Mouse (Mus musculus) heart, postnatal 0 days (tissue): ENCODE data around the gene Tmem132b. TPM values are rescaled to one million over a fixed set of nuclear protein-coding genes. Genes with fewer than 3 reads are reported as not detected.

ENCODE experiments used
- ATAC-seq: fragments of 200-750 bp; cut with Nextera tagmentation; 2 replicates; pipeline ENCODE4 v1.8.0; 2017; ENCODE audit warnings: low read depth, moderate number of reproducible peaks, moderate library complexity; ENCODE audit not compliant: insufficient read depth
- DNase-seq: peaks from one replicate; pipeline ENCODE4 v3.0.0-alpha.2; 2016; ENCODE audit warnings: low spot score
- H3K27ac ChIP-seq: fragments of 300-500 bp; sonication (generic); 2 replicates; pipeline ENCODE4 v1.5.1; 2014; ENCODE audit warnings: low read depth, mild to moderate bottlenecking
- H3K27me3 ChIP-seq: fragments of 300-500 bp; sonication (generic); 2 replicates; pipeline ENCODE4 v1.6.1; 2014; ENCODE audit warnings: low read length, mixed read lengths; ENCODE audit not compliant: control insufficient read depth, insufficient read depth
- H3K36me3 ChIP-seq: fragments of 300-500 bp; sonication (generic); replicated peaks from 2 replicates; pipeline ENCODE4 v1.6.1; 2014; ENCODE audit warnings: low read length, mixed read lengths; ENCODE audit not compliant: control insufficient read depth, insufficient read depth
- H3K4me1 ChIP-seq: fragments of 300-500 bp; sonication (generic); 2 replicates; pipeline ENCODE4 v1.6.1; 2014; ENCODE audit warnings: antibody characterized with exemption; ENCODE audit not compliant: control insufficient read depth, insufficient read depth
- H3K4me2 ChIP-seq: fragments of 300-500 bp; sonication (generic); 2 replicates; pipeline ENCODE4 v1.6.1; 2014; ENCODE audit warnings: low read depth, mild to moderate bottlenecking, low read length, moderate library complexity
- H3K4me3 ChIP-seq: fragments of 300-500 bp; sonication (generic); 2 replicates; pipeline ENCODE4 v1.5.1; 2014; ENCODE audit warnings: low read depth, low read length
- H3K9ac ChIP-seq: fragments of 300-500 bp; sonication (generic); replicated peaks from 2 replicates; pipeline ENCODE4 v1.6.1; 2014; ENCODE audit warnings: low read depth, low read length, mixed read lengths
- H3K9me3 ChIP-seq: fragments of 300-500 bp; sonication (generic); replicated peaks from 2 replicates; pipeline ENCODE4 v1.6.1; 2016; ENCODE audit warnings: low read length; ENCODE audit not compliant: control insufficient read depth
- CTCF ChIP-seq: IDR thresholded peaks from 2 replicates; pipeline ENCODE4 v1.5.1; 2016; ENCODE audit warnings: antibody characterized with exemption, control low read depth, low read depth
- EP300 ChIP-seq: IDR thresholded peaks from 2 replicates; pipeline ENCODE4 v1.6.1; 2016; ENCODE audit warnings: antibody characterized with exemption, low read depth
- WGBS: fragments of 180-500 bp; shearing (Covaris S2); extraction: QIAGEN DNeasy Blood & Tissue Kit; methylation state at CpG from one replicate; pipeline ENCODE4 v1.1.7; 2014; 5-methylcytosine and 5-hydroxymethylcytosine counted together
- polyA plus RNA-seq: library from polyadenylated mRNA; unstranded; fragments of >200 nt; fragmentation: Nextera tagmentation; extraction: Ambion mirVana; gene quantifications from 2 replicates; pipeline ENCODE4 v1.2.1, GENCODE M21; 2015
- total RNA-seq: library from RNA; depleted of rRNA; stranded (reverse); fragments of >200 nt; gene quantifications from 2 replicates; pipeline ENCODE4 v1.2.3, GENCODE M21; 2014; ENCODE audit warnings: low replicate concordance

The Tmem132b gene
- total and polyA plus RNA-seq, 2 experiments from 2014 or later: 0.04 TPM; not detected in 1

- Histone ChIP-seq H3K27me3 (no peaks in the 10 kb centered on the region), H3K4me2 (no peak overlapping the region), H3K4me1 (no peaks in the 10 kb centered on the region), H3K9ac (no peak overlapping the region), H3K36me3 (no peaks in the 10 kb centered on the region), H3K9me3 (no peaks in the 10 kb centered on the region; the same call in 1 of the 2 replicates), H3K27ac (no peak overlapping the region), H3K4me3 (no peak overlapping the region)
- 72% methylated on average over 12 of the region's 12 CpGs for WGBS
- TF ChIP-seq EP300 (no peak), CTCF (no peak)
- DNase-seq (no peak), ATAC-seq (no peak)
Measured at GRCm38 (mm10) chr5:125607146-125607545, 75.6 kb downstream of the Tmem132b start.

- Histone ChIP-seq H3K27me3 (no peaks in the 10 kb centered on the region), H3K36me3 (no peaks in the 10 kb centered on the region), H3K9ac (no peak overlapping the region), H3K4me1 (no peaks in the 10 kb centered on the region), H3K9me3 (no peaks in the 10 kb centered on the region; the same call in 1 of the 2 replicates), H3K27ac (no peak overlapping the region), H3K4me3 (no peak overlapping the region), H3K4me2 (no peak overlapping the region)
- ATAC-seq (no peak), DNase-seq (no peak)
- TF ChIP-seq CTCF (no peak), EP300 (no peak)
- 59% methylated on average over 1 of the region's 1 CpGs for WGBS
Measured at GRCm38 (mm10) chr5:125609968-125610367, 78.4 kb downstream of the Tmem132b start.

- TF ChIP-seq CTCF (no peak), EP300 (no peak)
- WGBS: 84% methylated on average over 7 of the region's 7 CpGs
- Histone ChIP-seq H3K27me3 (no peaks in the 10 kb centered on the region), H3K4me1 (no peaks in the 10 kb centered on the region), H3K27ac (no peak overlapping the region), H3K4me2 (no peak overlapping the region), H3K9me3 (peaks cover 17% of the 10 kb centered on the region), H3K9ac (no peak overlapping the region), H3K36me3 (no peaks in the 10 kb centered on the region), H3K4me3 (no peak overlapping the region)
- DNase-seq: no peak
- no peak for ATAC-seq
Measured at GRCm38 (mm10) chr5:125612460-125612859, 80.9 kb downstream of the Tmem132b start.

DNA sequence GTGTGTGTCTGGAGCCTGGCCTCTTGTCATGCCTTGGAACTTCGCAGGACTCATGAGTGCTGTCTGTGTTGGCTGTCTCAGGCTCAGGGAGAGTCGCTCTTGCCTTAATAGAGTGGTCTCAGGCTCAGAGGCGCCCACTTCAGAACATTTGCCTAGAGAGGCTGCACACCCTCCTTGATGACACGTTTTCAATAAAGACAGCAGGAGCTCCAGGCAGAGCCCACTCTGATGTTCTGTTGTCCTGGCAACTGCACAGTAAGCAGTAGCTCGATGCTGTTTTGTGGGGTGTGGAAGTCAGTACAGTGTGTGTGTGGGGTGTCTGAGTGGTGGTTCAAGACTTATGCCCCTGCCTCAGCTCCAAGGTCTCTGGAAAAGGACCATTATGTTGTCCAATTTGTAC, 81.6 kb downstream of the Tmem132b start:
- 60% methylated on average over 5 of the region's 5 CpGs for WGBS
- Histone ChIP-seq H3K9ac (no peak overlapping the region), H3K9me3 (peaks cover 24% of the 10 kb centered on the region), H3K27me3 (no peaks in the 10 kb centered on the region), H3K4me2 (no peak overlapping the region), H3K27ac (no peak overlapping the region), H3K4me3 (no peak overlapping the region), H3K4me1 (no peaks in the 10 kb centered on the region), H3K36me3 (no peaks in the 10 kb centered on the region)
- TF ChIP-seq CTCF (no peak), EP300 (no peak)
- no peak for DNase-seq
- ATAC-seq: no peak

- Histone ChIP-seq H3K27me3 (no peaks in the 10 kb centered on the region), H3K4me3 (no peak overlapping the region), H3K4me2 (no peak overlapping the region), H3K27ac (no peak overlapping the region), H3K9me3 (peaks cover 24% of the 10 kb centered on the region), H3K36me3 (no peaks in the 10 kb centered on the region), H3K4me1 (no peaks in the 10 kb centered on the region), H3K9ac (no peak overlapping the region)
- no peak for TF ChIP-seq EP300
- 0 out of 2 replicates have a peak, but pooled peaks have one; percentile 10 for TF ChIP-seq CTCF
- DNase-seq (no peak), ATAC-seq (no peak)
- WGBS: 45% methylated on average over 2 of the region's 2 CpGs
Measured at GRCm38 (mm10) chr5:125614348-125614747, 82.8 kb downstream of the Tmem132b start.

- no peak overlapping the region for H3K4me2 ChIP-seq
- 93% methylated on average over 1 of the region's 1 CpGs for WGBS
- DNase-seq (no peak), ATAC-seq (no peak)
- H3K9ac ChIP-seq: no peak overlapping the region
- H3K36me3 ChIP-seq: no peaks in the 10 kb centered on the region
- H3K27me3 ChIP-seq: no peaks in the 10 kb centered on the region
- H3K9me3 ChIP-seq: peaks cover 24% of the 10 kb centered on the region
- TF ChIP-seq CTCF: no peak
- H3K4me1 ChIP-seq: no peaks in the 10 kb centered on the region
- no peak overlapping the region for H3K27ac ChIP-seq
- H3K4me3 ChIP-seq: no peak overlapping the region
Measured at GRCm38 (mm10) chr5:125617050-125617449, 85.5 kb downstream of the Tmem132b start.
